Mouse (Mus musculus): ENCODE results near the gene Magt1.
"Not testable (repeated sequence)": the region's sequence is repeated elsewhere in the genome, so short reads cannot be mapped to it uniquely, and the experiment has no call there.

Magt1 gene

GRCm38 (mm10) chrX:106011465-106012159 lies at the start of gene Magt1:
Gene Magt1 (minus strand): TSS chrX:106011906.
- DNase-seq = peak; percentile 87 to 89

- DNase-seq = no peak
Measured at GRCm38 (mm10) chrX:106048191-106048590, 36.5 kb upstream of the Magt1 start.

GRCm38 (mm10) chrX:106045928-106046327 lies 34.2 kb upstream of the Magt1 start:
- no peak for DNase-seq

- no peak for DNase-seq
Measured at GRCm38 (mm10) chrX:106045455-106045854, 33.7 kb upstream of the Magt1 start.

GRCm38 (mm10) chrX:106043863-106044617 lies 32.3 kb upstream of the Magt1 start:
- DNase-seq = no peak

- DNase-seq = no peak
Measured at GRCm38 (mm10) chrX:106037185-106037752, 25.6 kb upstream of the Magt1 start.

- DNase-seq = no peak
Measured at GRCm38 (mm10) chrX:106035727-106036126, 24.0 kb upstream of the Magt1 start.

GRCm38 (mm10) chrX:106031124-106031523 lies 19.4 kb upstream of the Magt1 start:
- DNase-seq = no peak

- no peak for DNase-seq
Measured at GRCm38 (mm10) chrX:106030176-106030575, 18.5 kb upstream of the Magt1 start.

GRCm38 (mm10) chrX:106027343-106027674 lies 15.6 kb upstream of the Magt1 start:
- DNase-seq = no peak

- peak; percentile 90 to 93 for DNase-seq
Measured at GRCm38 (mm10) chrX:106026418-106027342, 15.0 kb upstream of the Magt1 start, which contains the start of gene Atp7a. Gene Atp7a (plus strand): TSS chrX:106027276.

GRCm38 (mm10) chrX:106017516-106017915 lies 5.8 kb upstream of the Magt1 start:
- no peak for DNase-seq

- no peak for DNase-seq
Measured at GRCm38 (mm10) chrX:106017102-106017501, 5.4 kb upstream of the Magt1 start.

- DNase-seq = peak; percentile 77 to 85
Measured at GRCm38 (mm10) chrX:106015571-106016322, 4.0 kb upstream of the Magt1 start, which contains the start of gene Cox7b. Gene Cox7b (plus strand): TSS chrX:106015700.

GRCm38 (mm10) chrX:106014741-106015377 lies 3.2 kb upstream of the Magt1 start:
- DNase-seq = not testable (repeated sequence)

- DNase-seq = peak; percentile 35 to 58
Measured at GRCm38 (mm10) chrX:106013217-106013616, 1.5 kb upstream of the Magt1 start.

GRCm38 (mm10) chrX:106012559-106012958 lies 853 bp upstream of the Magt1 start:
- no peak for DNase-seq

GRCm38 (mm10) chrX:106010762-106011161 lies 944 bp downstream of the Magt1 start:
- DNase-seq = no peak

GRCm38 (mm10) chrX:106001605-106002004 lies 10.1 kb downstream of the Magt1 start:
- DNase-seq = no peak

- DNase-seq = not testable (repeated sequence)
Measured at GRCm38 (mm10) chrX:105957091-105957490, 54.6 kb downstream of the Magt1 start.

- no peak for DNase-seq
Measured at GRCm38 (mm10) chrX:105953999-105954398, 57.7 kb downstream of the Magt1 start.
